Mouse (Mus musculus): ENCODE results near the gene Olfr788. TPM values are rescaled to one million over a fixed set of nuclear protein-coding genes. Genes with fewer than 3 reads are reported as not detected.

Olfr788 gene
- polyA plus RNA-seq, 1 experiment = not detected

GRCm38 (mm10) chr10:129498192-129498591 is 27.4 kb downstream of the Olfr788 start, which contains the start of gene Olfr790:
Gene Olfr790, plus strand, starts transcription at chr10:129498492.
- Histone ChIP-seq H3K36me3 (ENCODE audit: control insufficient read depth, insufficient read depth, low read length) (no peaks in the 10 kb centered on the region), H3K4me1 (ENCODE audit: control insufficient read depth, insufficient read depth, insufficient read length, low read length) (no peaks in the 10 kb centered on the region), H3K27me3 (ENCODE audit: control insufficient read depth, insufficient read depth, low read length) (no peaks in the 10 kb centered on the region), H3K27ac (ENCODE audit: insufficient read depth, low read depth, low read length) (no peak within 1 kb of the TSS), H3K4me3 (ENCODE audit: low read depth, low read length) (no peak within 1 kb of the TSS)
- TF ChIP-seq POLR2A (IDR thresholded peaks at IDR 0.05; ENCODE audit: low read depth, low read length) (no peak), CTCF (IDR thresholded peaks at IDR 0.05; ENCODE audit: extremely low read depth, insufficient read length, insufficient replicate concordance, low read depth, low read length) (no peak)

- Histone ChIP-seq H3K27me3 (ENCODE audit: control insufficient read depth, insufficient read depth, low read length) (no peaks in the 10 kb centered on the region), H3K4me1 (ENCODE audit: control insufficient read depth, insufficient read depth, insufficient read length, low read length) (no peaks in the 10 kb centered on the region), H3K27ac (ENCODE audit: insufficient read depth, low read depth, low read length) (no peak within 1 kb of the TSS), H3K36me3 (ENCODE audit: control insufficient read depth, insufficient read depth, low read length) (no peaks in the 10 kb centered on the region), H3K4me3 (ENCODE audit: low read depth, low read length) (no peak within 1 kb of the TSS)
- WGBS = 64% methylated on average over 3 of the region's 3 CpGs
- TF ChIP-seq CTCF (IDR thresholded peaks at IDR 0.05; ENCODE audit: extremely low read depth, insufficient read length, insufficient replicate concordance, low read depth, low read length) (no peak), POLR2A (IDR thresholded peaks at IDR 0.05; ENCODE audit: low read depth, low read length) (no peak)
Measured at GRCm38 (mm10) chr10:129521492-129521891, 50.7 kb downstream of the Olfr788 start, which contains the start of gene Olfr791. Gene Olfr791, plus strand, starts transcription at chr10:129521792.

Other genes starting within 250 kb of the Olfr788 start
- gene Olfr774, start 234.8 kb upstream of the Olfr788 start, polyA plus RNA-seq (2012; rRNA removed) = not detected in 2 replicates
- gene Olfr775, start 222.6 kb upstream of the Olfr788 start, polyA plus RNA-seq (2012; rRNA removed) = not detected in 2 replicates
- not detected in 2 replicates for gene Olfr776, start 211.9 kb upstream of the Olfr788 start, polyA plus RNA-seq (2012; rRNA removed)
- gene Olfr777, start 199.5 kb upstream of the Olfr788 start, polyA plus RNA-seq (2012; rRNA removed) = not detected in 2 replicates
- not detected in 2 replicates for gene Olfr780, start 152.9 kb upstream of the Olfr788 start, polyA plus RNA-seq (2012; rRNA removed)
- not detected in 2 replicates for gene Olfr781, start 142.1 kb upstream of the Olfr788 start, polyA plus RNA-seq (2012; rRNA removed)
- not detected in 2 replicates for gene Olfr782, start 122.1 kb upstream of the Olfr788 start, polyA plus RNA-seq (2012; rRNA removed)
- gene Olfr784, start 86.9 kb upstream of the Olfr788 start, polyA plus RNA-seq (2012; rRNA removed) = not detected in 2 replicates
- gene Olfr785, start 65.6 kb upstream of the Olfr788 start, polyA plus RNA-seq (2012; rRNA removed) = not detected in 2 replicates
- not detected in 2 replicates for gene Olfr786, start 43.7 kb upstream of the Olfr788 start, polyA plus RNA-seq (2012; rRNA removed)
- gene Olfr787, start 9.1 kb upstream of the Olfr788 start, polyA plus RNA-seq (2012; rRNA removed) = not detected in 2 replicates
- not detected in 2 replicates for gene Olfr789, start 13.8 kb downstream of the Olfr788 start, polyA plus RNA-seq (2012; rRNA removed)
- not detected in 2 replicates for gene Olfr790, start 27.5 kb downstream of the Olfr788 start, polyA plus RNA-seq (2012; rRNA removed)
- gene Olfr791, start 50.8 kb downstream of the Olfr788 start, polyA plus RNA-seq (2012; rRNA removed) = not detected in 2 replicates
- gene Olfr792, start 68.2 kb downstream of the Olfr788 start, polyA plus RNA-seq (2012; rRNA removed) = not detected in 2 replicates
- gene Olfr794, start 96.7 kb downstream of the Olfr788 start, polyA plus RNA-seq (2012; rRNA removed) = not detected in 2 replicates
- gene Olfr796, start 141.6 kb downstream of the Olfr788 start, polyA plus RNA-seq (2012; rRNA removed) = not detected in 2 replicates
- not detected in 2 replicates for gene Olfr798, start 156.9 kb downstream of the Olfr788 start, polyA plus RNA-seq (2012; rRNA removed)
- gene Olfr799, start 166.5 kb downstream of the Olfr788 start, polyA plus RNA-seq (2012; rRNA removed) = not detected in 2 replicates
- gene Olfr800, start 186.7 kb downstream of the Olfr788 start, polyA plus RNA-seq (2012; rRNA removed) = not detected in 2 replicates
- not detected in 2 replicates for gene Olfr801, start 202.9 kb downstream of the Olfr788 start, polyA plus RNA-seq (2012; rRNA removed)
- not detected in 2 replicates for gene Olfr802, start 217.2 kb downstream of the Olfr788 start, polyA plus RNA-seq (2012; rRNA removed)
- gene Olfr803, start 223.3 kb downstream of the Olfr788 start, polyA plus RNA-seq (2012; rRNA removed) = not detected in 2 replicates
- not detected in 2 replicates for gene Olfr804, start 232.2 kb downstream of the Olfr788 start, polyA plus RNA-seq (2012; rRNA removed)